Mouse (Mus musculus) splenic B cell, adult 2 months (primary cell): Measurements from ENCODE around the gene Krt4.

Experiments
- DNase-seq: peaks from one replicate; pipeline ENCODE4 v3.0.0-alpha.2; 2011; ENCODE audit warnings: low read depth, low spot score
- H3K27me3 ChIP-seq: 2 replicates; pipeline ENCODE4 v1.6.1; 2012; ENCODE audit warnings: mild to moderate bottlenecking, low read length, moderate library complexity, mixed read lengths; ENCODE audit not compliant: control insufficient read depth, poor library complexity, insufficient read depth, severe bottlenecking
- H3K36me3 ChIP-seq: 2 replicates; pipeline ENCODE4 v1.6.1; 2012; ENCODE audit warnings: mild to moderate bottlenecking, low read length, moderate library complexity, mixed read lengths; ENCODE audit not compliant: control insufficient read depth, poor library complexity, insufficient read depth, severe bottlenecking

Krt4 gene

GRCm38 (mm10) chr15:101927340-101928080 is 3.0 kb upstream of the Krt4 start:
- no peak for DNase-seq
- no peaks in the 10 kb centered on the region for H3K27me3 ChIP-seq

GRCm38 (mm10) chr15:101925041-101925440 is 506 bp upstream of the Krt4 start:
- Histone ChIP-seq H3K27me3 (no peaks in the 10 kb centered on the region), H3K36me3 (no peaks in the 10 kb centered on the region)
- DNase-seq = no peak

More at GRCm38 (mm10) chr15:101927340-101928080, 3.0 kb upstream of the Krt4 start:
- no peaks in the 10 kb centered on the region for H3K36me3 ChIP-seq

- Histone ChIP-seq H3K27me3 (no peaks in the 10 kb centered on the region), H3K36me3 (no peaks in the 10 kb centered on the region)
- DNase-seq = no peak
These were observed 2.2 kb downstream of the Krt4 start for GRCm38 (mm10) chr15:101922296-101922695.

GRCm38 (mm10) chr15:101916072-101916471 is 8.5 kb downstream of the Krt4 start:
- H3K27me3 ChIP-seq = no peaks in the 10 kb centered on the region
- DNase-seq = no peak
- no peaks in the 10 kb centered on the region for H3K36me3 ChIP-seq

GRCm38 (mm10) chr15:101904849-101905248 is 19.7 kb downstream of the Krt4 start:
- DNase-seq = no peak
- H3K27me3 ChIP-seq = no peaks in the 10 kb centered on the region
- H3K36me3 ChIP-seq = no peaks in the 10 kb centered on the region

GRCm38 (mm10) chr15:101902171-101903149 is 22.1 kb downstream of the Krt4 start:
- Histone ChIP-seq H3K27me3 (no peaks in the 10 kb centered on the region), H3K36me3 (no peaks in the 10 kb centered on the region)
- no peak for DNase-seq

- Histone ChIP-seq H3K36me3 (no peaks in the 10 kb centered on the region), H3K27me3 (no peaks in the 10 kb centered on the region)
- DNase-seq = no peak
These were observed 29.3 kb downstream of the Krt4 start for GRCm38 (mm10) chr15:101895216-101895615.

- no peaks in the 10 kb centered on the region for H3K36me3 ChIP-seq
- no peak for DNase-seq
- H3K27me3 ChIP-seq = no peaks in the 10 kb centered on the region
These were observed 31.7 kb downstream of the Krt4 start, which contains the start of gene Krt76 for GRCm38 (mm10) chr15:101892820-101893219. TSS of gene Krt76 (minus strand) at chr15:101892920.

- no peaks in the 10 kb centered on the region for H3K36me3 ChIP-seq
- H3K27me3 ChIP-seq = no peaks in the 10 kb centered on the region; the same call in 1 of the 2 replicates
- no peak for DNase-seq
These were observed 44.8 kb downstream of the Krt4 start for GRCm38 (mm10) chr15:101879776-101880175.

- DNase-seq = no peak
- Histone ChIP-seq H3K36me3 (no peaks in the 10 kb centered on the region), H3K27me3 (no peaks in the 10 kb centered on the region; the same call in 1 of the 2 replicates)
These were observed 46.5 kb downstream of the Krt4 start for GRCm38 (mm10) chr15:101878041-101878440.

- H3K27me3 ChIP-seq = no peaks in the 10 kb centered on the region; the same call in 1 of the 2 replicates
- no peaks in the 10 kb centered on the region for H3K36me3 ChIP-seq
- DNase-seq = no peak
These were observed 50.2 kb downstream of the Krt4 start for GRCm38 (mm10) chr15:101874383-101874782.

GRCm38 (mm10) chr15:101873231-101873630 is 51.3 kb downstream of the Krt4 start:
- Histone ChIP-seq H3K36me3 (no peaks in the 10 kb centered on the region), H3K27me3 (no peaks in the 10 kb centered on the region)
- DNase-seq = no peak

- H3K36me3 ChIP-seq = no peaks in the 10 kb centered on the region
- H3K27me3 ChIP-seq = no peaks in the 10 kb centered on the region
- DNase-seq = no peak
These were observed 55.1 kb downstream of the Krt4 start, which contains the start of gene Krt77 for GRCm38 (mm10) chr15:101869431-101869830. TSS of gene Krt77 (minus strand) at chr15:101869705.
